Mouse (Mus musculus) adrenal gland, adult (tissue): Measurements from ENCODE around the gene Rab29.
"Not testable (repeated sequence)": the region's sequence is repeated elsewhere in the genome, so short reads cannot be mapped to it uniquely, and the experiment has no call there.

Experiments used
- DNase-seq, 2 experiments: peaks; one replicate each; pipeline ENCODE4 v3.0.0; 2022 to 2023; ENCODE audit warnings: low spot score in 1 of 2; ENCODE audit not compliant: inconsistent age in 2 of 2

Rab29 gene

GRCm38 (mm10) chr1:131861811-131862210, 5.2 kb upstream of the Rab29 start:
- no peak for DNase-seq

GRCm38 (mm10) chr1:131865596-131865995, 1.4 kb upstream of the Rab29 start:
- no peak for DNase-seq

DNA sequence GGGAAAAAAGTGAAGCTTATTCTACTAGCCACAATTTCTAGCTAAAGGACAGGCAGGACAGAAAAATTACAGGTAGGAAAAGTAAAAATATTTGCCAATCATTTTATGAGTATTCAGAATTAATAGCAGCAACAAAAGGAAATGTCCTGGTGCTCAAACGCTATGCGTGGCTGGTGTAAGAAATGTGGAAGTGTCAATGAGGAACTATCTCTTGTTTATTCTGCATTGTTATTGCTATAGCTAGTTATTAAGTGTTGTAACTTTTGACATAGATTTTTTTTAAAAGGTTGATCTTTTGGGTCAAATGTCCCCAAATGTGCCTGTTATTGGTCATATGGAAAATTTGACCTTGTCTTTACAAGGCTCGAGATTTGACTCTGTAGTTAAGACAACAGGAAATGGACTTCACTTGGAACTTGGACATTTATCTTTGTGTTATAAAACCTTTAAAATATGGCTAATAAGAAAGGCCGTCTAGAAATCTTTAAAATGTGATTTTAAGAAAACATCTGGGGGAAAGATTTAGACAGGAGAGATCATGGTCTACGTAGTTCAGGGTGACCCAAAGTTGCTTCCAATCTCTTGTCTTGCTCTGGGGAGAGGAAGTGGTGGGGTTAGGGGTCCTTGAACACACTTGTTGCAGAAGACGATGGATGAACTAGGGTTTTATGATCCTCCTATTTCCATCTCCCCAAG, 572 bp upstream of the Rab29 start:
- no peak for DNase-seq

DNA sequence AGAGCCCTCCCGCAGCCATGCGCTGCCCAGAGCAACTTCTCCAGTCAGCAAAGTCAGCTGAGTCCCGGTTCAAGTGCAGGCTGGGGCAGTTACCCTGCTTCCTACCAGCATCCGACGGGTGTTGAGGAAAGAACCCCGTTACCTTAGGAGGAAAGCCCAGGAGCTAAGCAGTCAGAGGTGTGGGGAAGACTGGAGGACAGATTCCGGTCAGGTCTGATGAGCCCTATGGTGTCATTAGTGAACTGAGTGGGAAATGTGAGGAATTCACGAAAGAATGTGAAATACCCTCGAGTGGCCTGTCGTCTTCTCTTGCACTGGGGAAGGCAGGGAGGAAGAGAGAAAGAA, 894 bp downstream of the Rab29 start:
- peak in 1 of 2 experiments; percentile 67 for DNase-seq

DNA sequence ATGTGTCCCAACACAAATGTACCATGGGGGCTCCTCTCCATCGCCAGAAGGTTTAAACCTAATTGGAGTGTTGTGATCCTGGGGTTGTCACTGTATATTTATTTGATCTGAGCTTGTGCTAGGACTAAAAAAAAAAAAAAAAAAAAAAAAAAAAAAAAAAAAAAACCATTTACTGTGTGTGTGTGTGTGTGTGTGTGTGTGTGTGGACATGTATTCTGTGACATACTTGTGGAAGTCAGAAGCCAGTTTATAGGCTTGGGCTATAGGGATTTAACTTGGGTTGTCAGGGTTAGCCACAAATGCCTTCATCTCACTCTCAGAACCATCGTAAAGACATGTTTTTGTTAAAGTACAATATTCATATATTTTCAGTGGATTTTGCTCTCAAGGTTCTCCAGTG, 2.5 kb downstream of the Rab29 start:
- DNase-seq = no peak

DNA sequence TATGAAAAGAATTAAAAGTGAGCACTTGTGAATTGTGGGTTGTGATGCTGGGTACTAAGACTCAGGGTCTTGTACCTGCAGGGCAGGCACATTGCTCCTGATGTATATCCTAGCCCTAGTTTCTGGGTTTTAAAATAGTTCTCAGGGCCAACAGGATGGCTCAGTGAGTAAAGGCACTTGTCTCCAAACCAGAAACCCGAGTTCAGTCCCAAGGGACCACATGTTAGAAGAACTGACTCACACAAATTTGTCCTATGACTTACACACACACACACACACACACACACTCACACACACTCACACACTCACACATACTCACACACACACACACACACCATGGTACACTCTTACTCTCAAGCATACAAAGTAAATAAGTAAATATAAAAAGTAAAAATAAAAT, 5.8 kb downstream of the Rab29 start:
- no peak for DNase-seq

GRCm38 (mm10) chr1:131879816-131880215, 12.8 kb downstream of the Rab29 start:
- DNase-seq = no peak

GRCm38 (mm10) chr1:131882787-131883186, 15.8 kb downstream of the Rab29 start:
- peak; percentile 21 to 71 for DNase-seq

DNA sequence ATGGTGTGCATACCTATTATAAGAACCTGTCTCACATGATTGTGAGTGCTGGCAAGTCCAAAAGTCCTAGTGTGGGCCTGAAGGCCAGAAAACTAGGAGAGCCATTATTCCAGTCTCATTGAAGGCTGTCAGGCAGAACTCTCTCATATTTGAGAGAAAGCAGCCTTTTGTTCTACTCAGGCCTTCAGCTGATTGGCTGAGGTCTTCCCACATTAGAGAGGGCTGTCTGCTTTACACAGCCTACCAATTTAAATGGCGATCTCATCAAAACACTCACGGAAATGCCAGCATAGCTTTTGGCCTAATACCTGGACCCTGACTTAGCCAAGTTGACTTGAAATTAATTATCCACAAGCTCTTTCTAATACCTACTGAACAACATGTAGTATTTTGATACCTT, 19.1 kb downstream of the Rab29 start:
- no peak for DNase-seq

DNA sequence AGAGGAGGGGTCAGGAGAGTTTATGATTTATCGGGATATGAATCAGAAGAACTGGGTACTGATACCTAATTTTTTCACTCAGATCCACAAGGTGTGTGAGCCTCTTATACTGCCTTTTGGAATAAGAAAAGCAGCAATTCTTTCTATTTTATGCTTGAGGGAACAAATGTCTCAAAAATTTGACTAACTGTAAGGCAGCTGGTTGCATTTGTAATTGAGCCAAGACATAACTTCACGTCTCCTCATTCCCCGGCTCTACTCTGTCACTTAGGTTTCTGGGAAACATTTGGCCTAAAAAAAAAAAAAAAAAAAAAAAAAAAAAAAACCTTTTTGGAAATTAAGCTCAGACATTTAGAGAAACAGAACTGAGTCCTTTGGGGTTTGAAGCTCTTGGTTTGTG, 19.6 kb downstream of the Rab29 start:
- no peak for DNase-seq

DNA sequence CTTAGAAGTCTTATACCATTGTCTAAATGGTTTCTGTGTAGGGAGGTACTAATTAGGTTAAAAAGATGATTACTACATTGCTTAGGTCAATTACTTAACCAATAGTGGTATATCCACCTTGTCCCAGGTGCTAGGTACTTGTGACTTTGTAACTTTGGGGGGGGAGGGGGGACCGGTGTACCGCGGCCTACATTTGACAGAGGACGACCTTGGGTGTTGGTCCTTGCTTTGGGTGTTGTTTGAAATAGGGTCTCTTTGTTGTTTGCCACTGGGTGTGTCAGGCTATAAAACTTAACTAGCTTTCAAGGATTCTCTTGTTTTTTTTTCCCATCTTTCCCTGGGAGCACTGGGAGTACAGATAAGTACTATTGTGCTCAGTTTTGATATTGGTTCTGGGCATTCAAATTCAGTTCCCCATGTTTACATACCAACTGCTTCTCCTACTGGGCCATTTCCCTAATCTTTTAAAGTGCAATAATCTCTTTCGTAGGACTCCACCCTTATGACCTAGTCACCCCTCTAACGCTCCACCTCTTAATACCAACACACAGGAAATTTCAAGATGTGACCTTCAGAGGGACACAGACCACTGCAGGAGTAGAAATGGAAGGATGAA, 23.1 kb downstream of the Rab29 start:
- no peak for DNase-seq

DNA sequence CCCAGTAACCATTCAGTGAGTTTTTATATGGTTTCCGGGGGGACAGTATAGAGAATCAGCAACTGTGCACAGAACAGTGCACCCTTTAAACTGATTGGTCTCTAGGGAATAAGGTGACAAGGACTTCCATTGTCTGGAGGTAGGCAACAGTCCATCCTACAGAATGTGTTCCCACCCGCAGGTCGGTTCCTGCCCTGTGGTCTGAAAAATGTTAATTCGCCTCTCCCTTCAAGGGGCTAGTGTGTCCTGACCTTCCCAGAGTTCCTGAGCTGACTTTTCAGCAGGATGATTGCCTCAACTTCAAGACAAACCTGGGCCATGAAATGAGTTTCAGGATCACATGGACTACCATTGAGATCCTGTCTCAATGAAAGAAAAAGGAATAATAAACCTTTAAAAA, 24.4 kb downstream of the Rab29 start:
- DNase-seq = no peak

- no peak for DNase-seq
These were observed 35.7 kb downstream of the Rab29 start for GRCm38 (mm10) chr1:131902679-131903078.

- peak in 1 of 2 experiments; percentile 10 for DNase-seq
These were observed 36.2 kb downstream of the Rab29 start for GRCm38 (mm10) chr1:131903251-131903650.

- peak; percentile 26 to 60 for DNase-seq
These were observed 38.5 kb downstream of the Rab29 start for GRCm38 (mm10) chr1:131905497-131905896.

- peak in 1 of 2 experiments; percentile 7 for DNase-seq
These were observed 41.4 kb downstream of the Rab29 start for GRCm38 (mm10) chr1:131908456-131908855.

DNA sequence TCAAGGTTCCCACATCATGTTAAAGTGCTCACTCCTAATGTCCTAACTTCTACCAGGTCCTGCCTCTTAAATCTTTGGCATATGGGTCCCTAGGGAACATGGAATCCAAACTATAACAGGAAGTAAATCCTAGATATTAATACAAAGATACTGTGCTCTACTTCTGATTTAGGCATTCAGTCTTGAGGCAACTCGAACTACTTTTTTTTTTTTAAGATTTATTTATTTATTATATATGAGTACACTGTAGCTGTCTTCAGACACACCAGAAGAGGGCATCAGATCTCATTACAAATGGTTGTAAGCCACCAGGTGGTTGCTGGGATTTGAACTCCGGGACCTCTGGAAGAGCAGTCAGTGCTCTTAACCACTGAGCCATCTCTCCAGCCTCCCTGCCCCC, 42.2 kb downstream of the Rab29 start:
- DNase-seq = not testable (repeated sequence)

DNA sequence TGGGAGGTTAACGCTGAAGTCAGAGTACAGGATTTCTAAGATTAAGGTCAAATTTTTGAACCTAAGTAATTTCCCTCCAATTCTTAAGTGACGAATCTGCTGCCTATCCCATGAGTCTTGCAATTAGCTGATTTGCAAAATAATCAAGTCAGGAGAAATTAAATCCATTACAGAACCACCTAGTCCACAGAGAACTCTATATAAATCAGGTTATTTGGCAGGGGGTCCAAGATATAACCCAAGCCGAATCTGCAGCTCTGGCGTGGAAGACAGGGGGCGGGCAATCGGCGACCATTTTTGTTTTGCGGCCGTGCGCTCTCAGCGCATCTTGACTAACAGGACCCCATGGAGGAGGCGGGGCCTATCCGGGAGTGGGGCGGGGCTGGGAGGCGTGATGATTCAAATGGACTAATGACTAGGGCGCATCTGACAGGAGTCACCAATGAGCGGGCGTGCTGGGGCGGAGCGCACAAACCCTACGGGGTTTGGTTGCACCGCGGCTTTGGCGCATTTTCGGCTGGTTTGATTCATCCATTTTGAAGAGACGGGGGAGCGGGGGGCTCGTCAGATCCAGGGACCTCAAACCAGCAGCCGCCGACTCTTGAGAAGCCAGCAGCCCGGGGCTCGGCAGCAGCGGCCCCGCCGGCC, 43.1 kb downstream of the Rab29 start, which contains the start of gene Nucks1:
Gene Nucks1 (plus strand): TSS at position 534 of the 648 bp plus-strand sequence.
- DNase-seq = peak; percentile 100

DNA sequence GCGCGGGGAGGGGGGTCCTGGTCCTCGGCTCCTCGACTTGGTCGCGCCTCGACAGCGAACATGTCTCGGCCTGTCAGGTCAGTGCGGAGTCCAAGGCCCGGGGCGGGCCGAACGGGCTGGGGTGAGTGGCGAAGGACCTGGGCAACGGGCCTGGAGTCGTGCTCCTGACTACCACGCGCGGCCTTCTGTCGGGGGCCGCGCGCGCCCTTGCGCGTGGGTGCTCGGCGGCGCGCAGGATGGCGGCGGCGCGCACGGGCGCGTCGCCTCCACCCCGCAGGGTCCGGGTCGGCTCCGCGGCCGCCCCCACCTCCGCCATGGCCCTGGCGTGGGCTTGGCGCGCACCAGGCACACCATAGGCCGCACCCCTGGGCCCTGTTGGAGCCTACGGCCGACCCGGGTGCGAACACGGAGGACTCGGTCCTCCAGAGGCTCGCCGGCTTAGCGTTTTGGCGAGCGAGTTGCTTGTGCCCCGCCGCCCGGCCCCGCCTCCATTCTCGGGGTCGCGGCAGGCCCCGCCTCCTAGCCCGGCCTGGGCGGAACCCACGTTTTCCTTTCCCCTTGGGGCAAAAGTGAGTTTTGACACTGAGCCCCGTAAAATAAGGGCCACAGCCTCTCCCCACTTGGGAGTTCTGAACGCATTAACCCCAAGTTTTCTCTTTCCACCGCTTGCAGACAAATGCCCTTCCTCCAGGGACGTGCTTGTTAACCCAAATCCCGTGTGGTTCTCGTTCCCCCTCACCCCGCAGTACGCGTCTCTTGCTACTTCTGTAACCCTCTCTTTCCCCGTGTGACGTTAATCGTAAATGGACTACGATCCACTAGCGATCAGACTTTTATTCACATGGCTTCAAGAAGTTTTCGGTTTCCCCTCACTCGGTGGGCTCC, 43.9 kb downstream of the Rab29 start:
- DNase-seq = peak; percentile 89 to 96

GRCm38 (mm10) chr1:131917634-131918033, 50.6 kb downstream of the Rab29 start:
- DNase-seq = peak; percentile 34 to 65

DNA sequence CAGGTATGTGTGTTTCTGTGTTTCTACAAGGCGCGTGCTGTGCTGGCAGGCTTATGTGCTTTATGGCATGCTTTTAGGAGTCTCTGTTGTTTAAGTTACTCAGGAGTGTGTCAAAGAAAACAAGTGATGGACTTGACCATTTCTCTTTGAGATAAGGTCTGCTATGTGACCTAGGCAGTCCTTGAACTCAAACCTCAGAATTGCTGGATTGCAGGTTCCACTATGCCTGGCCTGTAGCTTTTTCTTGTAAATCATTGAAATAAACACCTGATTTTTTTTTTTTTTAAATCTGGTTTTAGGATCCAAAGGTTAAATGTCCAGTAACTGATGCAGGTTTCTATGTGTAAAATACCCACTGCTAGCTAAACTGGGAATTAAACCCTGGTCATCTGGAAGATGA, 52.0 kb downstream of the Rab29 start:
- DNase-seq = peak in 1 of 2 experiments; percentile 20
